Mouse (Mus musculus) bone marrow, adult 2 months (tissue): ENCODE data around the gene Atg5.

ENCODE experiments used
- CTCF ChIP-seq: fragments of 200-500 bp; IDR thresholded peaks from 2 replicates; pipeline ENCODE4 v1.5.1; 2011; ENCODE audit warnings: low read length, control low read depth; ENCODE audit not compliant: control insufficient read depth, insufficient read depth
- POLR2A ChIP-seq: fragments of 200-500 bp; IDR thresholded peaks from 2 replicates; pipeline ENCODE4 v1.6.1; 2011; ENCODE audit warnings: low read depth, mild to moderate bottlenecking, control low read depth, low read length, borderline replicate concordance; ENCODE audit not compliant: control insufficient read depth

- TF ChIP-seq CTCF = no peak
- no peak for TF ChIP-seq POLR2A
Measured at GRCm38 (mm10) chr10:44366186-44366585, 98.0 kb downstream of the Atg5 start.
